Mouse (Mus musculus) MEL (cell line): ENCODE data around the gene Rdh16f1. TPM values are rescaled to one million over a fixed set of nuclear protein-coding genes. Genes with fewer than 3 reads are reported as not detected.
"Not testable (repeated sequence)": the region's sequence is repeated elsewhere in the genome, so short reads cannot be mapped to it uniquely, and the experiment has no call there.

Source experiments
- DNase-seq: peaks from one replicate; pipeline ENCODE4 v3.0.0; 2011; ENCODE audit warnings: low read depth, low spot score
- H3K27ac ChIP-seq: 2 replicates; pipeline ENCODE4 v1.5.1; 2012; ENCODE audit warnings: low read depth, mild to moderate bottlenecking, control low read depth, low read length, moderate library complexity; ENCODE audit not compliant: control insufficient read depth
- H3K27me3 ChIP-seq, 2 experiments: fragments of 150-350 bp in 1 of 2; sonication (generic) in 1 of 2; 2 replicates each; pipeline ENCODE4 v1.6.1; 2012; ENCODE audit warnings: low read length in 2 of 2, mild to moderate bottlenecking in 2 of 2, improper control_type of control experiment in 1 of 2, moderate library complexity in 1 of 2; ENCODE audit not compliant: insufficient read depth in 2 of 2, control insufficient read depth in 1 of 2
- H3K36me3 ChIP-seq, 2 experiments: 2 replicates each; pipeline ENCODE4 v1.6.1; 2012 to 2014; ENCODE audit warnings: low read length in 2 of 2, improper control_type of control experiment in 1 of 2, inconsistent platforms in 1 of 2, mild to moderate bottlenecking in 1 of 2; ENCODE audit not compliant: insufficient read depth in 2 of 2, control insufficient read depth in 1 of 2
- H3K4me1 ChIP-seq, 2 experiments: fragments of 150-350 bp in 1 of 2; sonication (generic) in 1 of 2; 2 replicates each; pipeline ENCODE4 v1.6.1; 2012; ENCODE audit warnings: low read length in 2 of 2, improper control_type of control experiment in 1 of 2, mild to moderate bottlenecking in 1 of 2; ENCODE audit not compliant: insufficient read depth in 2 of 2, control insufficient read depth in 1 of 2
- H3K4me3 ChIP-seq, 2 experiments: fragments of 150-350 bp in 1 of 2; sonication (generic) in 1 of 2; 2 replicates each; pipeline ENCODE4 v1.5.1; 2012; ENCODE audit warnings: low read depth in 2 of 2, low read length in 2 of 2, mild to moderate bottlenecking in 2 of 2, moderate library complexity in 2 of 2, control low read depth in 1 of 2, improper control_type of control experiment in 1 of 2; ENCODE audit not compliant: control insufficient read depth in 1 of 2, insufficient read depth in 1 of 2
- H3K79me2 ChIP-seq: 2 replicates; pipeline ENCODE4 v1.6.1; 2012; ENCODE audit warnings: mild to moderate bottlenecking, low read length, moderate library complexity; ENCODE audit not compliant: control insufficient read depth, poor library complexity, insufficient read depth
- H3K9ac ChIP-seq: 2 replicates; pipeline ENCODE4 v1.6.1; 2012; ENCODE audit warnings: low read depth, mild to moderate bottlenecking, control low read depth, low read length, moderate library complexity; ENCODE audit not compliant: control insufficient read depth, poor library complexity, severe bottlenecking
- H3K9me3 ChIP-seq: fragments of 150-350 bp; sonication (generic); replicated peaks from 2 replicates; pipeline ENCODE4 v1.6.1; 2012; ENCODE audit warnings: mild to moderate bottlenecking, low read length, improper control_type of control experiment, moderate library complexity; ENCODE audit not compliant: insufficient read depth
- BHLHE40 ChIP-seq: IDR thresholded peaks from 2 replicates; pipeline ENCODE4 v1.6.1; 2012; ENCODE audit warnings: low read depth, mild to moderate bottlenecking, inconsistent platforms, low read length, improper control_type of control experiment, borderline replicate concordance
- EP300 ChIP-seq, 2 experiments: IDR thresholded peaks; 2 replicates each; pipeline ENCODE4 v1.6.1; 2011; ENCODE audit warnings: improper control_type of control experiment in 2 of 2, low read length in 2 of 2, low read depth in 1 of 2, mild to moderate bottlenecking in 1 of 2
- ETS1 ChIP-seq: IDR thresholded peaks from 2 replicates; pipeline ENCODE4 v1.6.1; 2012; ENCODE audit warnings: low read depth, mild to moderate bottlenecking, inconsistent platforms, low read length, improper control_type of control experiment, moderate library complexity
- JUND ChIP-seq: IDR thresholded peaks from 2 replicates; pipeline ENCODE4 v1.6.1; 2011; ENCODE audit warnings: low read depth, mild to moderate bottlenecking, improper control_type of control experiment, low read length
- MAX ChIP-seq: IDR thresholded peaks from 2 replicates; pipeline ENCODE4 v1.6.1; 2011; ENCODE audit warnings: low read length, improper control_type of control experiment
- MAZ ChIP-seq: IDR thresholded peaks from 2 replicates; pipeline ENCODE4 v1.6.1; 2012; ENCODE audit warnings: low read depth, mild to moderate bottlenecking, inconsistent platforms, low read length, improper control_type of control experiment
- MYB ChIP-seq: IDR thresholded peaks from 2 replicates; pipeline ENCODE4 v1.6.1; 2011; ENCODE audit warnings: mild to moderate bottlenecking, low read depth, low read length, improper control_type of control experiment
- RAD21 ChIP-seq: IDR thresholded peaks from 2 replicates; pipeline ENCODE4 v1.6.1; 2011; ENCODE audit warnings: mild to moderate bottlenecking, low read depth, low read length, improper control_type of control experiment
- RCOR1 ChIP-seq: IDR thresholded peaks from 2 replicates; pipeline ENCODE4 v1.6.1; 2012; ENCODE audit warnings: low read depth, mild to moderate bottlenecking, inconsistent platforms, low read length, improper control_type of control experiment
- SMC3 ChIP-seq: IDR thresholded peaks from 2 replicates; pipeline ENCODE4 v1.6.1; 2011; ENCODE audit warnings: low read depth, low read length, improper control_type of control experiment
- TAL1 ChIP-seq: IDR thresholded peaks from 2 replicates; pipeline ENCODE4 v1.6.1; 2012; ENCODE audit warnings: mild to moderate bottlenecking, inconsistent platforms, low read length, moderate library complexity, mixed read lengths
- TCF12 ChIP-seq: IDR thresholded peaks from 2 replicates; pipeline ENCODE4 v1.6.1; 2014; ENCODE audit warnings: low read depth, mild to moderate bottlenecking, inconsistent platforms, low read length, improper control_type of control experiment, moderate library complexity
- UBTF ChIP-seq: IDR thresholded peaks from 2 replicates; pipeline ENCODE4 v1.6.1; 2012; ENCODE audit warnings: low read depth, mild to moderate bottlenecking, inconsistent platforms, low read length, improper control_type of control experiment, moderate library complexity, borderline replicate concordance; ENCODE audit not compliant: insufficient read depth
- USF1 ChIP-seq: IDR thresholded peaks from 2 replicates; pipeline ENCODE4 v1.6.1; 2014; ENCODE audit warnings: low read depth, mild to moderate bottlenecking, inconsistent platforms, low read length, improper control_type of control experiment, moderate library complexity
- USF2 ChIP-seq, 2 experiments: IDR thresholded peaks; 2 replicates each; pipeline ENCODE4 v1.6.1; 2011 to 2012; ENCODE audit warnings: improper control_type of control experiment in 2 of 2, low read length in 2 of 2, borderline replicate concordance in 1 of 2, inconsistent platforms in 1 of 2, low read depth in 1 of 2, mild to moderate bottlenecking in 1 of 2; ENCODE audit not compliant: insufficient read depth in 1 of 2
- ZC3H11A ChIP-seq: IDR thresholded peaks from 2 replicates; pipeline ENCODE4 v1.6.1; 2012; ENCODE audit warnings: low read depth, mild to moderate bottlenecking, inconsistent platforms, low read length, improper control_type of control experiment
- ZKSCAN1 ChIP-seq: IDR thresholded peaks from 2 replicates; pipeline ENCODE4 v1.6.1; 2012; ENCODE audit warnings: low read depth, mild to moderate bottlenecking, inconsistent platforms, low read length, improper control_type of control experiment, moderate library complexity
- ZMIZ1 ChIP-seq: IDR thresholded peaks from 2 replicates; pipeline ENCODE4 v1.6.1; 2012; ENCODE audit warnings: low read depth, mild to moderate bottlenecking, inconsistent platforms, low read length, improper control_type of control experiment, moderate library complexity
- polyA plus RNA-seq, 2 experiments: library from polyadenylated mRNA; stranded (reverse) in 1 of 2; unstranded in 1 of 2; fragments of >175 nt in 1 of 2; fragments of >200 nt in 1 of 2; gene quantifications; 2 replicates each; pipeline versions ENCODE4 v1.2.1 to v1.2.4; 2012; ENCODE audit warnings: low replicate concordance in 2 of 2, low read depth in 1 of 2; ENCODE audit not compliant: insufficient read length in 2 of 2, insufficient read depth in 1 of 2, missing spikeins in 1 of 2
- total RNA-seq: library from RNA; depleted of rRNA; stranded (reverse); fragments of 300-350 nt; gene quantifications from 2 replicates; pipeline ENCODE4 v1.2.3, GENCODE M21; 2012

The Rdh16f1 gene
- total and polyA plus RNA-seq, 3 experiments, result not detected

DNA sequence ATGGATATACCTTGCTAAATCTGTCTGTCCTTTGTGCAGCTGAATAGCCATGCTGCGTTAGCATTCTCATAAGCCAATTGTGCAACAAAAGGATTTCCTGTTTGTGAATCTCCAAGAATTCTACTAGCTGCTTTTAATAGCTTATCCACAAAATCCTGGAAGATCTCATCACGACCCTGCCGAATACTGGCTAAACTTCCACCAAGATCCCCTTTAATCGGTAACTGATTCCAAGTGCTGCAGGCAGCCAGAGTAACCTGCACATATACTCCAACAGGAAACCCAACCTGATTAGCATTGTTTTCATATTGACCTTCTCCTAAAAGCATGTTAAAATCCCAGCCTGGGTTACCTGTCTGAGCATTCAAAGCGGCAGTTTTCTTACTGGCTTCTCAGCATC is 75.7 kb downstream of the Rdh16f1 start:
- no peak overlapping the region for H3K4me3 ChIP-seq
- H3K27me3 ChIP-seq, result peaks cover 0 to 2% of the 10 kb centered on the region in 2 experiments; a peak in 2 of 4 replicates
- H3K9ac ChIP-seq, result no peak overlapping the region
- no peak overlapping the region for H3K27ac ChIP-seq
- no peaks in the 10 kb centered on the region for H3K36me3 ChIP-seq
- no peaks in the 10 kb centered on the region for H3K9me3 ChIP-seq
- no peaks in the 10 kb centered on the region for H3K4me1 ChIP-seq
- TF ChIP-seq MAX (no peak), UBTF (no peak), RAD21 (no peak), MAZ (no peak), ZKSCAN1 (no peak), USF2 (IDR thresholded peaks at IDR 0.05; ENCODE audit: borderline replicate concordance in 1 of 2, insufficient read depth in 1 of 2, low read depth in 1 of 2, low read length in 2 of 2) (no peak), SMC3 (no peak), BHLHE40 (no peak)
- H3K79me2 ChIP-seq, result no peaks in the 10 kb centered on the region
- no peak for DNase-seq

DNA sequence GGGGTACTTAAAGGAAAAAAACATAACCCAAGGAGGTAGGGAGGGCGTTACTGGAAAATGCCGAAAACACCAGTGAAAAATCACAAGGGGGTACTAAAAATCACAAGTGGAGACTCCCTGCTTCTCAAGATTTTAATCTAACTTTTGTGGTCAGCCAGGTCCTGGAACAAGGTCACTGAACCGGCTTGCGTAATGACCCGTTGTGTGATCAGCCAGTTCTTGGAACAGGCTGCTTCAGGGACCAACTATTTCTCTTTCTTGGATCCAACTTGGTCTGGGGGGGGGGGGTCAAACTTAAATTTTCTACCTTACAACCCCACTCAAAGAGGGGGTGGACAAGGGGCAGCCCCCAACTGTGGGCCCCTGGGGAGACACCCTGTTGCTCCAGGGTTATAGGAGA is 78.2 kb downstream of the Rdh16f1 start:
- not testable (repeated sequence) for H3K9me3 ChIP-seq, H3K27ac ChIP-seq, H3K27me3 ChIP-seq, H3K9ac ChIP-seq, H3K4me3 ChIP-seq, H3K79me2 ChIP-seq, H3K36me3 ChIP-seq, H3K4me1 ChIP-seq, DNase-seq

DNA sequence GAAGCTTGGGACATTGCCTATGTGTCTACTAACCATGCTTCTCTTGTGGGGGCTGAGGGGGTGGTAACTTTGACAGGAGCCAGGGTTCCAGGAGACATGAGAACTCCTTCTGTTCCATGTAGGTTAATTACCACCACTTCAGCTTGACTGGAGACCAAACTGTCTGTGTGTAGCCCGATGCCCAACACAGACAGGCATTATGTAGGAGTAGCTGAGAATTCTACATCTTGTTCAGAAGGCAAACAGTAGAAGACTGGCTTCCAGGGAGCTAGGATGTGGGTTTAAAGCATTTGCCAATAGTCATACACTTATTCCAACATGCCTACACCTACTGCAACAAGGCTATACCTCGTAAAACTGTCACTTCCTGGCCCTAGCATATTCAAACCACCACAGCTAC is 79.0 kb downstream of the Rdh16f1 start:
- peaks cover 2% of the 10 kb centered on the region in 2 experiments; a peak in 2 of 4 replicates for H3K27me3 ChIP-seq
- no peaks in the 10 kb centered on the region for H3K9me3 ChIP-seq
- H3K79me2 ChIP-seq, result no peaks in the 10 kb centered on the region
- no peaks in the 10 kb centered on the region for H3K36me3 ChIP-seq
- H3K9ac ChIP-seq, result no peak overlapping the region
- no peak overlapping the region for H3K27ac ChIP-seq
- no peaks in the 10 kb centered on the region for H3K4me1 ChIP-seq
- DNase-seq, result no peak
- TF ChIP-seq ZC3H11A (no peak), USF1 (no peak), ZKSCAN1 (no peak), MYB (no peak), ETS1 (no peak), JUND (no peak), TCF12 (no peak), TAL1 (no peak), ZMIZ1 (no peak), EP300 (IDR thresholded peaks at IDR 0.05; ENCODE audit: low read depth in 1 of 2, low read length in 2 of 2) (no peak), RCOR1 (no peak)
- no peak overlapping the region for H3K4me3 ChIP-seq
